12 mouse cellular contexts compared by ENCODE assay signal in the genomic region with DNA sequence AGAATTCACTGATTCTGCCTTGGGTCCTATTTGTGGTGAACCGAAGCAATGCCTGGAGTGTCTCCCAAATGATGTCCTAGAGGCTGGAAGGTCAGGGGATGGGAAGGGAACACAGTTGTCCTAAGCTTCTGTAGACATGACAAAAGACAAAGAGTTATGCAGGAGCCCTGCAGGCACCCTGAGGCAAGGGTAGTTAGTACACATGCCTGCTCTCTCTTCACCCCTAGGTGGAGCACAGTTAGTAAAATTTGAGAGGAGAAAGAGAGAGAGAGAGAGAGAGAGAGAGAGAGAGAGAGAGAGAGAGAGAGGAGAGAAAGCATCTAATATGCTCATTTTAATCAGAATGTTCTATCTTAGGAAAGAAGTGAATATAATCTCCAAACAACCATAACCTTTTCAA.
A peak's percentile ranks its signal among the peaks of the same experiment; 100 is the strongest.
DNase-seq lines count a peak whose midpoint lies in the region; ATAC-seq and TF ChIP-seq lines count a peak whose summit lies in the region.
"Had no signal": no experiment of that assay in that cellular context is flagged by ENCODE, and none has a peak within 500 bp of the region (broad histone marks: within the 10 kb centered on the region; RNA-seq: fewer than 3 reads in every experiment).

No protein-coding gene starts in this region.

- peak; percentile 60 for TF ChIP-seq CTCF in heart, adult 2 months (IDR thresholded peaks at IDR 0.05)
- peak; percentile 58 for TF ChIP-seq CTCF in Patski (IDR thresholded peaks at IDR 0.05)

- H3K79me2 ChIP-seq in heart, adult 2 months (replicated peaks; ENCODE audit: control insufficient read depth, insufficient read depth, low read length): no peaks in the 10 kb centered on the region

- POLR2A ChIA-PET in Patski (lab: Charles Lee): no interaction called here

- 74% methylated on average over 1 of the region's 1 CpGs for WGBS in heart, adult 2 months

- no peaks in the 10 kb centered on the region for H3K27me3 ChIP-seq in heart, adult 2 months (ENCODE audit: control insufficient read depth, insufficient read depth, low read length)
- H3K27me3 ChIP-seq in Patski: no peaks in the 10 kb centered on the region
- H3K27me3 ChIP-seq: heart, embryonic 13.5 days; lung, embryonic 15.5 days; neural tube, embryonic 13.5 days had no signal

- peak; percentile 67 for ATAC-seq in Patski

- TF ChIP-seq POLR2A in heart, adult 2 months (IDR thresholded peaks at IDR 0.05; ENCODE audit: insufficient read depth, low read depth, low read length): no peak

- no peak overlapping the region for H3K27ac ChIP-seq in heart, adult 2 months
- H3K27ac ChIP-seq: lung, embryonic 15.5 days; neural tube, embryonic 13.5 days had no signal

- no peak overlapping the region for H3K4me3 ChIP-seq in heart, adult 2 months
- H3K4me3 ChIP-seq: heart, embryonic 13.5 days; lung, embryonic 15.5 days; neural tube, embryonic 13.5 days had no signal

- no peaks in the 10 kb centered on the region for H3K4me1 ChIP-seq in heart, adult 2 months (ENCODE audit: control insufficient read depth, insufficient read depth, low read length)
- H3K4me1 ChIP-seq: lung, embryonic 15.5 days had no signal

- no peak for DNase-seq in heart, adult 2 months
- DNase-seq in heart, adult 9 months (ENCODE audit: low spot score in 2 of 2): no peak
- DNase-seq in left cerebral cortex, postnatal 14 days (ENCODE audit: low spot score in 2 of 2): peak; percentile 27 to 50
- no peak for DNase-seq in left cerebral cortex, adult 8-10 months (ENCODE audit: low spot score in 2 of 2)
- DNase-seq in Patski (ENCODE audit: low read depth, low spot score): no peak
- DNase-seq in layer of hippocampus, postnatal 10 days (ENCODE audit: low spot score in 2 of 2): peak; percentile 21 to 37
- no peak for DNase-seq in adrenal gland, adult (ENCODE audit: inconsistent age in 2 of 2, low spot score in 1 of 2)
- DNase-seq in spleen, postnatal 10 days (ENCODE audit: low spot score in 2 of 2): no peak

- CTCF ChIA-PET in Patski (lab: Charles Lee): interaction anchor here (0.7 to 1.2 kb wide), 6 partner anchors 9 to 224 kb away, joined by 3 to 5 read pairs (median 4); no protein-coding TSS in a partner anchor

- intact Hi-C loops in heart, adult 2 months (cut with DNase I): loop anchor here (5.0 kb wide), 1 partner anchor 444 kb away; no protein-coding TSS in a partner anchor
- intact Hi-C loops in left cerebral cortex, postnatal 14 days (cut with DNase I): no loop called here

- TF ChIP-seq EP300 in heart, adult 2 months (IDR thresholded peaks at IDR 0.05; ENCODE audit: insufficient read depth, low read depth, low read length): no peak

- H3K36me3 ChIP-seq in heart, adult 2 months (ENCODE audit: control insufficient read depth, insufficient read depth, low read length): no peaks in the 10 kb centered on the region
- H3K36me3 ChIP-seq: G1E; heart, embryonic 13.5 days; lung, embryonic 15.5 days; neural tube, embryonic 13.5 days had no signal

- H3K9ac ChIP-seq in heart, adult 2 months (ENCODE audit: low read depth, low read length): no peak overlapping the region
- H3K9ac ChIP-seq: heart, embryonic 13.5 days; lung, embryonic 15.5 days; neural tube, embryonic 13.5 days had no signal

- in situ Hi-C loops in Patski (cut with MboI; ENCODE audit: low pct_unique_long_range_greater_than_20kb): no loop called here

Comparison
In these comparisons a context has a peak if more than half of its experiments do, and no peak if none do; other contexts are left out.
1. DNase-seq: peak in left cerebral cortex, postnatal 14 days (2 of 2) and layer of hippocampus, postnatal 10 days (2 of 2); none in heart, adult 2 months (0 of 2), heart, adult 9 months (0 of 2), left cerebral cortex, adult 8-10 months (0 of 2), Patski (single experiment), adrenal gland, adult (0 of 2) and spleen, postnatal 10 days (0 of 2).